In genomic region chr1:45455763-45456162, GRCm38 (mm10) we compare ENCODE assay signal across 18 mouse cellular contexts. TPM values are rescaled to one million over a fixed set of nuclear protein-coding genes. Genes with fewer than 3 reads are reported as not detected.
"Had no signal": no experiment of that assay in that cellular context is flagged by ENCODE, and none has a peak within 500 bp of the region (broad histone marks: within the 10 kb centered on the region; RNA-seq: fewer than 3 reads in every experiment).

No protein-coding gene starts in this region.

- H3K27ac ChIP-seq: lung, embryonic 15.5 days; macrophage; midbrain, embryonic 13.5 days; midbrain, embryonic 15.5 days; neural tube, embryonic 12.5 days had no signal

- H3K27me3 ChIP-seq: lung, embryonic 15.5 days; megakaryocyte, embryonic 14.5 days; midbrain, embryonic 13.5 days; midbrain, embryonic 15.5 days; neural tube, embryonic 12.5 days had no signal

- H3K4me1 ChIP-seq: lung, embryonic 15.5 days; megakaryocyte, embryonic 14.5 days; midbrain, embryonic 13.5 days; midbrain, embryonic 15.5 days; neural tube, embryonic 12.5 days had no signal

- ATAC-seq: liver, postnatal 0 days; lung, postnatal 0 days; midbrain, embryonic 13.5 days; midbrain, embryonic 15.5 days had no signal

- H3K4me2 ChIP-seq: lung, embryonic 15.5 days; midbrain, embryonic 11.5 days; midbrain, embryonic 13.5 days; midbrain, embryonic 15.5 days; neural tube, embryonic 12.5 days had no signal

- DNase-seq: liver, postnatal 0 days; lung, adult 2 months; lung, postnatal 36 days; right cerebral cortex, postnatal 14 days; thymus, adult 18-20 months; thymus, postnatal 14 days; thymus, postnatal 36 days had no signal

- H3K36me3 ChIP-seq: lung, embryonic 15.5 days; midbrain, embryonic 13.5 days; midbrain, embryonic 15.5 days; neural tube, embryonic 12.5 days had no signal

- H3K4me3 ChIP-seq: lung, embryonic 15.5 days; megakaryocyte, embryonic 14.5 days; midbrain, embryonic 13.5 days; midbrain, embryonic 15.5 days; neural tube, embryonic 12.5 days had no signal

- H3K9me3 ChIP-seq: lung, embryonic 15.5 days; megakaryocyte, embryonic 14.5 days; midbrain, embryonic 13.5 days; midbrain, embryonic 15.5 days; neural tube, embryonic 12.5 days had no signal

- H3K9ac ChIP-seq: liver, postnatal 0 days; lung, embryonic 15.5 days; midbrain, embryonic 13.5 days; midbrain, embryonic 15.5 days; neural tube, embryonic 12.5 days had no signal

RNA-seq across cellular contexts. Expression of gene Col5a2, which starts 47.3 kb away (rescaled TPM):
- total RNA-seq: megakaryocyte progenitor cell, adult 5-6 weeks; monocyte, adult 5-6 weeks; neutrophil, adult 5-6 weeks had no signal
